Mouse (Mus musculus): ENCODE measurements around the gene Nup107. TPM values are rescaled to one million over a fixed set of nuclear protein-coding genes. Genes with fewer than 3 reads are reported as not detected.

Gene Nup107
- polyA plus RNA-seq, 1 experiment from 2014 or later: 95.1 TPM

- no peak overlapping the region for H3K4me2 ChIP-seq
- DNase-seq (ENCODE audit: low spot score, missing footprints): no peak
- H3K27me3 ChIP-seq (ENCODE audit: control insufficient read depth, insufficient read depth, low read length): no peaks in the 10 kb centered on the region
- peaks cover 12% of the 10 kb centered on the region; the same call in 1 of the 2 replicates for H3K4me1 ChIP-seq (ENCODE audit: control insufficient read depth, insufficient read depth, low read length)
- WGBS: 94% methylated on average over 8 of the region's 8 CpGs
- ATAC-seq (ENCODE audit: low FRiP score): no peak
- H3K27ac ChIP-seq (ENCODE audit: low read depth, low read length): no peak overlapping the region
- H3K9me3 ChIP-seq (ENCODE audit: control insufficient read depth, low read length): no peaks in the 10 kb centered on the region
- H3K4me3 ChIP-seq (ENCODE audit: low read depth, low read length): no peak overlapping the region
- H3K9ac ChIP-seq (ENCODE audit: low read length): no peak overlapping the region
- H3K36me3 ChIP-seq (ENCODE audit: control insufficient read depth, insufficient read depth, low read length): no peaks in the 10 kb centered on the region; the same call in 1 of the 2 replicates
Observed at GRCm38 (mm10) chr10:117713466-117713865, 79.0 kb downstream of the Nup107 start.

GRCm38 (mm10) chr10:117712871-117713270 lies 79.6 kb downstream of the Nup107 start:
- no peak for ATAC-seq (ENCODE audit: low FRiP score)
- Histone ChIP-seq H3K9ac (ENCODE audit: low read length) (no peak overlapping the region), H3K9me3 (ENCODE audit: control insufficient read depth, low read length) (no peaks in the 10 kb centered on the region), H3K27me3 (ENCODE audit: control insufficient read depth, insufficient read depth, low read length) (no peaks in the 10 kb centered on the region), H3K36me3 (ENCODE audit: control insufficient read depth, insufficient read depth, low read length) (no peaks in the 10 kb centered on the region; the same call in 1 of the 2 replicates), H3K4me2 (no peak overlapping the region), H3K4me1 (ENCODE audit: control insufficient read depth, insufficient read depth, low read length) (peaks cover 12% of the 10 kb centered on the region; the same call in 1 of the 2 replicates), H3K27ac (ENCODE audit: low read depth, low read length) (no peak overlapping the region), H3K4me3 (ENCODE audit: low read depth, low read length) (no peak overlapping the region)
- no peak for DNase-seq (ENCODE audit: low spot score, missing footprints)
- WGBS: 92% methylated on average over 9 of the region's 9 CpGs

GRCm38 (mm10) chr10:117712191-117712754 lies 80.2 kb downstream of the Nup107 start:
- Histone ChIP-seq H3K27me3 (ENCODE audit: control insufficient read depth, insufficient read depth, low read length) (no peaks in the 10 kb centered on the region), H3K9ac (ENCODE audit: low read length) (no peak overlapping the region), H3K4me3 (ENCODE audit: low read depth, low read length) (no peak overlapping the region), H3K4me1 (ENCODE audit: control insufficient read depth, insufficient read depth, low read length) (peaks cover 12% of the 10 kb centered on the region; the same call in 1 of the 2 replicates), H3K4me2 (no peak overlapping the region), H3K9me3 (ENCODE audit: control insufficient read depth, low read length) (no peaks in the 10 kb centered on the region), H3K27ac (ENCODE audit: low read depth, low read length) (no peak overlapping the region), H3K36me3 (ENCODE audit: control insufficient read depth, insufficient read depth, low read length) (no peaks in the 10 kb centered on the region; the same call in 1 of the 2 replicates)
- 89% methylated on average over 9 of the region's 9 CpGs for WGBS
- ATAC-seq (ENCODE audit: low FRiP score) (no peak), DNase-seq (ENCODE audit: low spot score, missing footprints) (no peak)

- ATAC-seq (ENCODE audit: low FRiP score) (no peak), DNase-seq (ENCODE audit: low spot score, missing footprints) (no peak)
- H3K36me3 ChIP-seq (ENCODE audit: control insufficient read depth, insufficient read depth, low read length): no peaks in the 10 kb centered on the region; the same call in 1 of the 2 replicates
- H3K27me3 ChIP-seq (ENCODE audit: control insufficient read depth, insufficient read depth, low read length): no peaks in the 10 kb centered on the region
- peak overlapping the region; percentile 99; the same call in 1 of the 2 replicates for H3K9ac ChIP-seq (ENCODE audit: low read length)
- H3K4me1 ChIP-seq (ENCODE audit: control insufficient read depth, insufficient read depth, low read length): peaks cover 12% of the 10 kb centered on the region; the same call in 1 of the 2 replicates
- H3K27ac ChIP-seq (ENCODE audit: low read depth, low read length): no peak overlapping the region
- no peaks in the 10 kb centered on the region for H3K9me3 ChIP-seq (ENCODE audit: control insufficient read depth, low read length)
- WGBS: 78% methylated on average over 5 of the region's 5 CpGs
- H3K4me3 ChIP-seq (ENCODE audit: low read depth, low read length): peak overlapping the region; percentile 75; the same call in 1 of the 2 replicates
- H3K4me2 ChIP-seq: peak overlapping the region; percentile 57
Observed at GRCm38 (mm10) chr10:117711408-117711807, 81.1 kb downstream of the Nup107 start.

- no peaks in the 10 kb centered on the region for H3K9me3 ChIP-seq (ENCODE audit: control insufficient read depth, low read length)
- H3K27me3 ChIP-seq (ENCODE audit: control insufficient read depth, insufficient read depth, low read length): no peaks in the 10 kb centered on the region
- DNase-seq (ENCODE audit: low spot score, missing footprints) (peak; percentile 100), ATAC-seq (ENCODE audit: low FRiP score) (peak; percentile 95)
- H3K4me2 ChIP-seq: peak within 1 kb of the TSS; percentile 85
- under 1% methylated on average over 43 of the region's 52 CpGs for WGBS
- H3K36me3 ChIP-seq (ENCODE audit: control insufficient read depth, insufficient read depth, low read length): no peaks in the 10 kb centered on the region; the same call in 1 of the 2 replicates
- peak within 1 kb of the TSS; percentile 96 for H3K27ac ChIP-seq (ENCODE audit: low read depth, low read length)
- H3K4me1 ChIP-seq (ENCODE audit: control insufficient read depth, insufficient read depth, low read length): peaks cover 12% of the 10 kb centered on the region; the same call in 1 of the 2 replicates
- peak within 1 kb of the TSS; percentile 75 for H3K4me3 ChIP-seq (ENCODE audit: low read depth, low read length)
- peak within 1 kb of the TSS; percentile 99 for H3K9ac ChIP-seq (ENCODE audit: low read length)
Observed at GRCm38 (mm10) chr10:117710604-117711141, 81.8 kb downstream of the Nup107 start, which contains the start of gene Mdm2. TSS of gene Mdm2 (minus strand) at chr10:117710758.

- peak overlapping the region; percentile 96 for H3K27ac ChIP-seq (ENCODE audit: low read depth, low read length)
- H3K9me3 ChIP-seq (ENCODE audit: control insufficient read depth, low read length): no peaks in the 10 kb centered on the region
- peaks cover 12% of the 10 kb centered on the region; the same call in 1 of the 2 replicates for H3K4me1 ChIP-seq (ENCODE audit: control insufficient read depth, insufficient read depth, low read length)
- ATAC-seq (ENCODE audit: low FRiP score): peak; percentile 83
- no peaks in the 10 kb centered on the region for H3K27me3 ChIP-seq (ENCODE audit: control insufficient read depth, insufficient read depth, low read length)
- H3K36me3 ChIP-seq (ENCODE audit: control insufficient read depth, insufficient read depth, low read length): peaks cover 1% of the 10 kb centered on the region
- DNase-seq (ENCODE audit: low spot score, missing footprints): peak; percentile 98
- peak overlapping the region; percentile 75 for H3K4me3 ChIP-seq (ENCODE audit: low read depth, low read length)
- H3K4me2 ChIP-seq: peak overlapping the region; percentile 85
- WGBS: under 1% methylated on average over 54 of the region's 71 CpGs
- H3K9ac ChIP-seq (ENCODE audit: low read length): peak overlapping the region; percentile 99
Observed at GRCm38 (mm10) chr10:117709930-117710603, 82.4 kb downstream of the Nup107 start.

- DNase-seq (ENCODE audit: low spot score, missing footprints): no peak
- H3K4me2 ChIP-seq: peak overlapping the region; percentile 85
- no peaks in the 10 kb centered on the region for H3K27me3 ChIP-seq (ENCODE audit: control insufficient read depth, insufficient read depth, low read length)
- 60% methylated on average over 12 of the region's 12 CpGs for WGBS
- H3K27ac ChIP-seq (ENCODE audit: low read depth, low read length): no peak overlapping the region
- no peaks in the 10 kb centered on the region for H3K9me3 ChIP-seq (ENCODE audit: control insufficient read depth, low read length)
- H3K9ac ChIP-seq (ENCODE audit: low read length): peak overlapping the region; percentile 99
- H3K36me3 ChIP-seq (ENCODE audit: control insufficient read depth, insufficient read depth, low read length): peaks cover 6% of the 10 kb centered on the region
- H3K4me3 ChIP-seq (ENCODE audit: low read depth, low read length): peak overlapping the region; percentile 75
- no peak for ATAC-seq (ENCODE audit: low FRiP score)
- H3K4me1 ChIP-seq (ENCODE audit: control insufficient read depth, insufficient read depth, low read length): peaks cover 12% of the 10 kb centered on the region; the same call in 1 of the 2 replicates
Observed at GRCm38 (mm10) chr10:117709326-117709830, 83.1 kb downstream of the Nup107 start.

GRCm38 (mm10) chr10:117708856-117709255 lies 83.6 kb downstream of the Nup107 start:
- H3K4me1 ChIP-seq (ENCODE audit: control insufficient read depth, insufficient read depth, low read length): peaks cover 12% of the 10 kb centered on the region; the same call in 1 of the 2 replicates
- no peaks in the 10 kb centered on the region for H3K9me3 ChIP-seq (ENCODE audit: control insufficient read depth, low read length)
- peak overlapping the region; percentile 85 for H3K4me2 ChIP-seq
- no peaks in the 10 kb centered on the region for H3K27me3 ChIP-seq (ENCODE audit: control insufficient read depth, insufficient read depth, low read length)
- 91% methylated on average over 9 of the region's 9 CpGs for WGBS
- peaks cover 8% of the 10 kb centered on the region for H3K36me3 ChIP-seq (ENCODE audit: control insufficient read depth, insufficient read depth, low read length)
- DNase-seq (ENCODE audit: low spot score, missing footprints) (no peak), ATAC-seq (ENCODE audit: low FRiP score) (no peak)
- no peak overlapping the region for H3K27ac ChIP-seq (ENCODE audit: low read depth, low read length)
- no peak overlapping the region for H3K9ac ChIP-seq (ENCODE audit: low read length)
- H3K4me3 ChIP-seq (ENCODE audit: low read depth, low read length): peak overlapping the region; percentile 75

Data from midbrain, embryonic 11.5 days (tissue).